Comparison of ENCODE assay signal across 10 mouse cellular contexts in genomic region chr13:74391156-74391555, GRCm38 (mm10). TPM values are rescaled to one million over a fixed set of nuclear protein-coding genes. Genes with fewer than 3 reads are reported as not detected.
DNase-seq lines count a peak whose midpoint lies in the region; ATAC-seq and TF ChIP-seq lines count a peak whose summit lies in the region.
"Had no signal": no experiment of that assay in that cellular context is flagged by ENCODE, and none has a peak within 500 bp of the region (broad histone marks: within the 10 kb centered on the region; RNA-seq: fewer than 3 reads in every experiment).

No protein-coding gene starts in this region.

- H3K4me1 ChIP-seq in kidney, embryonic 15.5 days, result peaks cover 10% of the 10 kb centered on the region
- peaks cover 5% of the 10 kb centered on the region; the same call in 1 of the 2 replicates for H3K4me1 ChIP-seq in forebrain, embryonic 13.5 days
- peaks cover 5% of the 10 kb centered on the region for H3K4me1 ChIP-seq in forebrain, embryonic 16.5 days (replicated peaks; ENCODE audit: control insufficient read depth, insufficient read depth, low read length)

- H3K36me3 ChIP-seq in kidney, embryonic 15.5 days, result no peaks in the 10 kb centered on the region
- H3K36me3 ChIP-seq in forebrain, embryonic 13.5 days (ENCODE audit: poor library complexity, severe bottlenecking), result no peaks in the 10 kb centered on the region
- no peaks in the 10 kb centered on the region for H3K36me3 ChIP-seq in forebrain, embryonic 16.5 days (ENCODE audit: control insufficient read depth, insufficient read depth)
- H3K36me3 ChIP-seq in myocyte (ENCODE audit: control insufficient read depth, insufficient read depth), result no peaks in the 10 kb centered on the region

- H3K9ac ChIP-seq in kidney, embryonic 15.5 days, result no peak overlapping the region
- no peak overlapping the region for H3K9ac ChIP-seq in forebrain, embryonic 13.5 days
- no peak overlapping the region for H3K9ac ChIP-seq in forebrain, embryonic 16.5 days (replicated peaks; ENCODE audit: low read depth, low read length)

- no peak for DNase-seq in kidney, adult 18-20 months
- DNase-seq in layer of hippocampus, adult 8-10 months (ENCODE audit: low spot score in 2 of 2), result no peak

- 67% methylated on average over 2 of the region's 2 CpGs for WGBS in kidney, embryonic 15.5 days
- WGBS in forebrain, embryonic 13.5 days, result 79% methylated on average over 2 of the region's 2 CpGs
- WGBS in forebrain, embryonic 16.5 days, result 79% methylated on average over 2 of the region's 2 CpGs

- peaks cover 8% of the 10 kb centered on the region for H3K79me2 ChIP-seq in myocyte (ENCODE audit: control insufficient read depth, insufficient read depth)

- no peak for TF ChIP-seq POLR2A in myocyte (IDR thresholded peaks at IDR 0.05; ENCODE audit: insufficient read length, low read depth)

- no peaks in the 10 kb centered on the region for H3K9me3 ChIP-seq in kidney, embryonic 15.5 days (replicated peaks)
- H3K9me3 ChIP-seq in forebrain, embryonic 13.5 days (replicated peaks), result no peaks in the 10 kb centered on the region
- no peaks in the 10 kb centered on the region for H3K9me3 ChIP-seq in forebrain, embryonic 16.5 days (ENCODE audit: control insufficient read depth, low read length)

- H3ac ChIP-seq in myocyte (ENCODE audit: control insufficient read depth, insufficient read length), result no peak overlapping the region

- no peak overlapping the region for H3K27ac ChIP-seq in kidney, embryonic 15.5 days
- H3K27ac ChIP-seq in forebrain, embryonic 13.5 days, result no peak overlapping the region
- H3K27ac ChIP-seq in forebrain, embryonic 16.5 days (ENCODE audit: low read length), result no peak overlapping the region

- H3K4me3 ChIP-seq in kidney, embryonic 15.5 days (replicated peaks), result no peak overlapping the region
- H3K4me3 ChIP-seq in forebrain, embryonic 13.5 days, result no peak overlapping the region
- no peak overlapping the region for H3K4me3 ChIP-seq in forebrain, embryonic 16.5 days (replicated peaks; ENCODE audit: low read length)
- peak overlapping the region; percentile 41 for H3K4me3 ChIP-seq in myocyte

- H3K27me3 ChIP-seq in kidney, embryonic 15.5 days, result no peaks in the 10 kb centered on the region; the same call in 1 of the 2 replicates
- no peaks in the 10 kb centered on the region for H3K27me3 ChIP-seq in forebrain, embryonic 13.5 days
- H3K27me3 ChIP-seq in forebrain, embryonic 16.5 days (replicated peaks; ENCODE audit: control insufficient read depth, insufficient read depth, low read length), result no peaks in the 10 kb centered on the region
- no peaks in the 10 kb centered on the region for H3K27me3 ChIP-seq in myocyte (ENCODE audit: control insufficient read depth, insufficient read depth, insufficient read length)

- no peak overlapping the region for H3K4me2 ChIP-seq in kidney, embryonic 15.5 days
- no peak overlapping the region for H3K4me2 ChIP-seq in forebrain, embryonic 13.5 days
- no peak overlapping the region for H3K4me2 ChIP-seq in forebrain, embryonic 16.5 days (ENCODE audit: low read length)
- H3K4me2 ChIP-seq in myocyte (ENCODE audit: low read depth), result no peak overlapping the region

- peak; percentile 40 for ATAC-seq in kidney, embryonic 15.5 days (replicated peaks; ENCODE audit: low FRiP score)
- peak; percentile 41 for ATAC-seq in forebrain, embryonic 13.5 days
- ATAC-seq in forebrain, embryonic 16.5 days, result peak; percentile 21
- ATAC-seq in inflammation-experienced regulatory T-cells, adult 6 months, result no peak

TF ChIP-seq in myocyte, 11 proteins besides CTCF, POLR2A, EP300 and RAD21:
- no peak for TF ChIP-seq CEBPB (IDR thresholded peaks at IDR 0.05; ENCODE audit: insufficient read depth, poor library complexity, severe bottlenecking)
- no peak for TF ChIP-seq MYOG (IDR thresholded peaks at IDR 0.05; ENCODE audit: control insufficient read depth in 1 of 3, insufficient read depth in 1 of 3, insufficient read length in 2 of 3, low read depth in 2 of 3)
- TF ChIP-seq TCF3 (IDR thresholded peaks at IDR 0.05; ENCODE audit: insufficient read length, low read depth), result no peak
- no peak for TF ChIP-seq USF1 (IDR thresholded peaks at IDR 0.05; ENCODE audit: low read depth)
- TF ChIP-seq MYOD1 (IDR thresholded peaks at IDR 0.05; ENCODE audit: control insufficient read depth in 1 of 3, insufficient read length in 2 of 3, low read depth in 2 of 3), result no peak
- TF ChIP-seq E2F4 (IDR thresholded peaks at IDR 0.05; ENCODE audit: insufficient read depth), result no peak
- no peak for TF ChIP-seq SRF (IDR thresholded peaks at IDR 0.05; ENCODE audit: control insufficient read depth, insufficient read length, low read depth)
- no peak for TF ChIP-seq MAX (IDR thresholded peaks at IDR 0.05; ENCODE audit: low read depth)
- TF ChIP-seq REST (IDR thresholded peaks at IDR 0.05; ENCODE audit: insufficient read depth, insufficient read length), result no peak
- TF ChIP-seq TCF12 (IDR thresholded peaks at IDR 0.05; ENCODE audit: insufficient read depth, poor library complexity, severe bottlenecking), result no peak
- TF ChIP-seq POLR2AphosphoS2 (IDR thresholded peaks at IDR 0.05; ENCODE audit: insufficient read length, low read depth), result no peak

RNA-seq across cellular contexts. Expression of gene Zfp72, which starts 0.5 kb away (rescaled TPM):
- 7.5 and 7.6 TPM in 2 replicates for polyA plus RNA-seq in kidney, embryonic 15.5 days (2015; fragmentation: Nextera tagmentation; extraction: Ambion mirVana)
- polyA plus RNA-seq in forebrain, embryonic 13.5 days (2015; fragmentation: Nextera tagmentation; extraction: Ambion mirVana), result 3.7 TPM in 2 replicates
- polyA plus RNA-seq in forebrain, embryonic 16.5 days (2015; fragmentation: Nextera tagmentation; extraction: Ambion mirVana), result 6.5 and 8.0 TPM in 2 replicates
- 0.28 TPM for polyA plus RNA-seq in myocyte (2012; fragmentation: generic; extraction: Trizol)
- 1 to 10 TPM; 1.7 to 2.7 (median 1.7) TPM for polyA plus RNA-seq in inflammation-experienced regulatory T-cells, adult 6 months (2017; shearing (Covaris generic))
- 1 to 10 TPM; 4.0 to 6.5 (median 5.4) TPM for total RNA-seq in layer of hippocampus, adult 8-10 months (2022)

RNA-seq across cellular contexts. Expression of gene Ftl1-ps1, which starts 8.3 kb away (rescaled TPM):
- 66.3 and 70.9 TPM in 2 replicates for polyA plus RNA-seq in kidney, embryonic 15.5 days (2015; fragmentation: Nextera tagmentation; extraction: Ambion mirVana)
- polyA plus RNA-seq in forebrain, embryonic 13.5 days (2015; fragmentation: Nextera tagmentation; extraction: Ambion mirVana), result 115 TPM in 2 replicates
- 98.8 and 112 TPM in 2 replicates for polyA plus RNA-seq in forebrain, embryonic 16.5 days (2015; fragmentation: Nextera tagmentation; extraction: Ambion mirVana)
- 99.2 TPM for polyA plus RNA-seq in myocyte (2012; fragmentation: generic; extraction: Trizol)
- 10 to 100 TPM; 42.2 to 99.5 (median 52.3) TPM for polyA plus RNA-seq in inflammation-experienced regulatory T-cells, adult 6 months (2017; shearing (Covaris generic))
- total RNA-seq in layer of hippocampus, adult 8-10 months (2022), result 100 to 1,000 TPM; 137 to 280 (median 208) TPM

RNA-seq across cellular contexts. Expression of gene Lrrc14b, which starts 27.4 kb away (rescaled TPM):
- polyA plus RNA-seq in kidney, embryonic 15.5 days (2015; fragmentation: Nextera tagmentation; extraction: Ambion mirVana), result not detected in 2 replicates
- not detected in 2 replicates for polyA plus RNA-seq in forebrain, embryonic 13.5 days (2015; fragmentation: Nextera tagmentation; extraction: Ambion mirVana)
- not detected in 2 replicates for polyA plus RNA-seq in forebrain, embryonic 16.5 days (2015; fragmentation: Nextera tagmentation; extraction: Ambion mirVana)
- 0.24 TPM for polyA plus RNA-seq in myocyte (2012; fragmentation: generic; extraction: Trizol)
- not detected for polyA plus RNA-seq in inflammation-experienced regulatory T-cells, adult 6 months (2017; shearing (Covaris generic))
- under 1 TPM in 2 of 4 experiments, not detected in 2; 0.41 to 0.43 TPM for total RNA-seq in layer of hippocampus, adult 8-10 months (2022)
- total RNA-seq: hematopoietic stem cell, adult 5-6 weeks; left cerebral cortex, postnatal 4 days had no signal
- polyA plus RNA-seq: liver, embryonic 16.5 days had no signal

RNA-seq across cellular contexts. Expression of gene Ccdc127, which starts 41.0 kb away (rescaled TPM):
- polyA plus RNA-seq in kidney, embryonic 15.5 days (2015; fragmentation: Nextera tagmentation; extraction: Ambion mirVana), result 60.7 and 61.7 TPM in 2 replicates
- 51.0 and 52.2 TPM in 2 replicates for polyA plus RNA-seq in forebrain, embryonic 13.5 days (2015; fragmentation: Nextera tagmentation; extraction: Ambion mirVana)
- 47.2 and 51.4 TPM in 2 replicates for polyA plus RNA-seq in forebrain, embryonic 16.5 days (2015; fragmentation: Nextera tagmentation; extraction: Ambion mirVana)
- polyA plus RNA-seq in myocyte (2012; fragmentation: generic; extraction: Trizol), result 28.9 TPM
- 10 to 100 TPM; 39.0 to 40.3 (median 39.1) TPM for polyA plus RNA-seq in inflammation-experienced regulatory T-cells, adult 6 months (2017; shearing (Covaris generic))
- total RNA-seq in layer of hippocampus, adult 8-10 months (2022), result 100 to 1,000 TPM in 1 of 4 experiments, 10 to 100 TPM in 3; 73.7 to 101 (median 82.6) TPM

RNA-seq across cellular contexts. Expression of gene Sdha, which starts 41.1 kb away (rescaled TPM):
- polyA plus RNA-seq in kidney, embryonic 15.5 days (2015; fragmentation: Nextera tagmentation; extraction: Ambion mirVana), result 308 and 323 TPM in 2 replicates
- 228 and 243 TPM in 2 replicates for polyA plus RNA-seq in forebrain, embryonic 13.5 days (2015; fragmentation: Nextera tagmentation; extraction: Ambion mirVana)
- 235 and 237 TPM in 2 replicates for polyA plus RNA-seq in forebrain, embryonic 16.5 days (2015; fragmentation: Nextera tagmentation; extraction: Ambion mirVana)
- 163 TPM for polyA plus RNA-seq in myocyte (2012; fragmentation: generic; extraction: Trizol)
- 100 to 1,000 TPM; 264 to 339 (median 292) TPM for polyA plus RNA-seq in inflammation-experienced regulatory T-cells, adult 6 months (2017; shearing (Covaris generic))
- 100 to 1,000 TPM; 336 to 349 (median 340) TPM for total RNA-seq in layer of hippocampus, adult 8-10 months (2022)
